In genomic region chr7:69911760-69912159, GRCm38 (mm10) we compare ENCODE assay signal across 23 mouse cellular contexts.
"Had no signal": no experiment of that assay in that cellular context is flagged by ENCODE, and none has a peak within 500 bp of the region (broad histone marks: within the 10 kb centered on the region; RNA-seq: fewer than 3 reads in every experiment).

No protein-coding gene starts in this region.

- H3K9ac ChIP-seq: forebrain, postnatal 0 days; heart, embryonic 13.5 days; heart, embryonic 15.5 days; hindbrain, embryonic 13.5 days; hindbrain, embryonic 15.5 days; limb, embryonic 13.5 days; limb, embryonic 15.5 days; liver, embryonic 14.5 days had no signal

- H3K4me3 ChIP-seq: heart, adult 2 months; heart, embryonic 13.5 days; heart, embryonic 15.5 days; hindbrain, embryonic 13.5 days; hindbrain, embryonic 15.5 days; layer of hippocampus, adult 2 months; limb, embryonic 13.5 days; limb, embryonic 15.5 days had no signal

- H3K36me3 ChIP-seq: heart, embryonic 13.5 days; heart, embryonic 15.5 days; hindbrain, embryonic 13.5 days; hindbrain, embryonic 15.5 days; limb, embryonic 13.5 days; limb, embryonic 15.5 days had no signal

- H3K27ac ChIP-seq: heart, adult 2 months; heart, embryonic 13.5 days; heart, embryonic 15.5 days; hindbrain, embryonic 13.5 days; hindbrain, embryonic 15.5 days; hindbrain, postnatal 0 days; layer of hippocampus, adult 2 months; limb, embryonic 13.5 days; limb, embryonic 15.5 days; liver, embryonic 14.5 days had no signal

- H3K27me3 ChIP-seq: heart, embryonic 13.5 days; heart, embryonic 15.5 days; hindbrain, embryonic 13.5 days; hindbrain, embryonic 15.5 days; limb, embryonic 13.5 days; limb, embryonic 15.5 days had no signal

- DNase-seq: forebrain, postnatal 0 days; gastrocnemius, postnatal 14 days; gastrocnemius, postnatal 36 days; heart, adult 2 months; heart, postnatal 14 days; heart, postnatal 36 days; kidney, adult 11 months; kidney, adult 2 months; kidney, postnatal 10 days; kidney, postnatal 25 days; kidney, postnatal 4 days; left cerebral cortex, postnatal 4 days had no signal

- H3K4me2 ChIP-seq: heart, embryonic 11.5 days; heart, embryonic 13.5 days; heart, embryonic 15.5 days; hindbrain, embryonic 13.5 days; hindbrain, embryonic 15.5 days; limb, embryonic 13.5 days; limb, embryonic 15.5 days had no signal

- H3K9me3 ChIP-seq: heart, embryonic 13.5 days; heart, embryonic 15.5 days; hindbrain, embryonic 13.5 days; hindbrain, embryonic 15.5 days; limb, embryonic 13.5 days; limb, embryonic 15.5 days had no signal

- H3K4me1 ChIP-seq: heart, embryonic 13.5 days; heart, embryonic 15.5 days; hindbrain, embryonic 13.5 days; hindbrain, embryonic 15.5 days; limb, embryonic 13.5 days; limb, embryonic 15.5 days had no signal

- ATAC-seq: forebrain, postnatal 0 days; hindbrain, postnatal 0 days; intestine, embryonic 16.5 days had no signal
